Mouse (Mus musculus) thymus, adult 18-20 months (tissue): Measurements from ENCODE around the gene Rgs6.

Experiments
- DNase-seq, 2 experiments: peaks; one replicate each; pipeline ENCODE4 v3.0.0; 2022; ENCODE audit warnings: mixed read lengths in 2 of 2

Rgs6 gene

DNA sequence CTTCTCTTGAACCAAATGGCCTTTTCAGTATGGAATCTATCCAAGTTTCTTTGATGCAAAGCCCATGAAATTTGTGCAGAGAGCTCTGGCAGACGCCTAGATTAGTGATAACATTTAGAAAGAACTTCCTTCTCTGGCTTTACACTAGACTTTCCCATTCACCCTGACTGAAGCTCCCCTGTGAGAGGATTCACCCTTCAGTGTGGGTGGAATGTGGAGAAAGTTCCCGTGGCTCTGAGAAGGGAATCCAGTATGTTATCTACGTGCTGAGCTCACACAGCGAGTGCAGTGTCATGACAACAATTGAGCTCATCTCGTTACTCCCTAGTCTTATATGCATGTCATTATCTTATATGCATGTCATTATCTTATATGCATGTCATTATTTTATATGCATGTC, 61.9 kb downstream of the Rgs6 start:
- DNase-seq: no peak

DNA sequence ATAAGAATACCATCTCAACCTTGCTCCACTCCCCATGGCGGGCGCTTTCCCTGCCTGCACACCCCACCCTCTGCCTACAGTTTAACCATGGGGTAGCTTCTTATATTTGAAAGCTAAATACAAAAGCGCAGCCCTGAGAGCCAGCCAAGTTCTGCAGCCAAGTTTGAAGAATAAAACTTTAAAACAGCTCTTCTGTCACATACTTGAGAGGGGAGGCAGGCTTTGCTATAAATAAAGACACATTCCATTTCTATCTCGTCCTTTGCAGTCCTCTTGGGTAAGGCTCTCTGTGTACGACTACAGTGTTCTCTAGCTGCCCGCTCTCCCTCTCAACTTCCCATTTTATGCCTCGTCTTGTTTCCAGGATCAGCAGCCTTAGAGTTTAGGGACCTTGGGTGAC, 76.5 kb downstream of the Rgs6 start:
- DNase-seq: no peak

DNA sequence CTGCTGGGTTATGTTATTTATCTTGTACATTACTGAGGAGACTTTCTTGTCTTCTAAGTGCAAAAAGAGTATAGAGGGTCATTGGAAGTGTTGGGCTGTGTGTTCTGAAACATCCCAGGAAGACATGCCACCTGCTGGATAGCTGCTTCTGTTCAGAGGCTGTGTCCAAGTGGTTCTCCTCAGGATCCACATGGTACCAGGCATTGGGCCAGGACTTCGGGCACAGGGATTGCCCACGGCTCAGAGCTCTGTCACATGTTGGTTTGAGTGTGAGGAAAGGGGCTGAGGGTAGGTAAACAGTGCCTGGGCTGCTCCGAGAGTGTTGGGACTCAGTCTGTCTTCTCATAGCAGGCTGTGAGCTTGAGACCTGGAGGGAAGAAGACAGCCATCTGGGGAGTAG, 79.3 kb downstream of the Rgs6 start:
- DNase-seq: no peak

DNA sequence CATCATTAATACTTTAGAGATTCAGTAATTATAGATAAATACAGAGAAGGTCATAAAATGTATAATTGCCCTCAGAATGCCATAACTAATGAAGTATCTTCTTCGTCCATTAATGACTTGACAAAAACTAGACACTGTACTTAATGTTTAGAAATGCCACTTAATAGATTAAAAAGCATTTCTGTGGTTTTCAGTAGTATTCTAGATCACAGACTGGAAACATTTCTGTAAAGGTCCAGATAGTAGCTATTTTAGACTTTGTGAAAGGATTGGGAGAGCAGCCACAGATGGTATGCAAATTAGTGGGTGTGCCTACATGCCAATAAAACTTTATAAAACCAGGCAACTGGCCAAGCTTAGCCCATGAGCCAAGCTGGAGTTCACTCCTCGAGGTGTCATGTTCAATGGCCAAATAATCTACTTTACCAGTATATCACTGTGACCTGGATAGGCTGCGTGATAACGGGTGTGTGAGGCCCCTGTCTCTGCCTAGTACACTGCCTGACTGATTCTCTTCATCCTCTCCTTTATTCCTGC, 82.2 kb downstream of the Rgs6 start:
- no peak for DNase-seq

DNA sequence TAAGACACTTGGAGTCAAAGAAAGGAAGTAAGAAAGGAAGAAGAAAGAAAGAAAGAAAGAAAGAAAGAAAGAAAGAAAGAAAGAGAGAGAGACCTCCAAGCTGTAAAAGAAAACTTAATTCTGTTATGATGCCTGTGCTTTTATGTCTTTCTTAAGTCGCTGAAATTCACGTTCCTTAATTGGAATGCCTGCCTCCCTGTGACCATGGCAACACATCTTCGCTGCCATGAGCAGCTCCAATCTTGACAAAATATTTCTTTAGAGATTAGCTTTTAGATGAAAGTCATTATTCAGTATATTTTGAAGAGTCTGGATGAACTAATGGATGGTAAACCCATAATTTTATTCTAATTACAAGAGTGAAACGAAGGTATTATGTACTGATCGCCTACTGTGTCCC, 83.5 kb downstream of the Rgs6 start:
- DNase-seq: no peak

DNA sequence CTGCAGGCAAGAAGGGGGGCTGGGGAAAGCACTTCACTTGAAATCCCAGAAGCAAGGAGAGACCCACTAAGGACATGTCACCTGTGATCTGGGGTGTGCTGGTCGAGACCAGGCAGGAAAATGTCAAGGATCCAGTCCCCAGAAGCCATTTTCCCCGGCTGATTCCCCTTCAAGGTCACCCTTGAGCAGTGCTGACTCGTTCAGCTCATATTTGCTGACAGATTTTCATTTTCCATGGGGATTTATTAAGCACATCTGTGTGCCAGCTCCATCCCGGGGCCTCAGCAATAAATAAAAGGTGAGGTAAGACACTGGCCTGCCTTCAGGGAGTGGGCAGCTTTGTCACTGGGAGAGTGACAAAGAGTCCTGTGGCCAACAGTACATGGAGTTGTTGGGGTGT, 87.0 kb downstream of the Rgs6 start:
- no peak for DNase-seq

DNA sequence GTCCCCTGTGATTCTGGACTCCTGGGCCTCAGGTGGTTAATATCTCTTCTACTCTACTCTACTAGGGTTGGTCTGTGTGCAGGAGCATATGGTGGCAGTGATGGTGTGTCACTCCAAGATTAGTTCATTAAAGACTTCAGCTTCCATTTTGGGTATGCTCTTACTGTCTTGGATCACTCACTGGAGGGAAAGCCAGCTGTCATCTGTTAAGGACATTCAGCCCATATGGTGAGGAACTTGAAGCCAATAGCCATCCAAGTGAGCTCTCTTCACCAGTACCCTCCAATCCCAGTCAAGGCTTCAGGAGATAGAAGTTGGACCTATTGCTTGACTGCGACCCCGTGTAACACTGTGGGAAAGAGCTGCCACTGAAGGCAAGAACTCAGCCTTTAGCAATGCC, 98.9 kb downstream of the Rgs6 start:
- DNase-seq: no peak

DNA sequence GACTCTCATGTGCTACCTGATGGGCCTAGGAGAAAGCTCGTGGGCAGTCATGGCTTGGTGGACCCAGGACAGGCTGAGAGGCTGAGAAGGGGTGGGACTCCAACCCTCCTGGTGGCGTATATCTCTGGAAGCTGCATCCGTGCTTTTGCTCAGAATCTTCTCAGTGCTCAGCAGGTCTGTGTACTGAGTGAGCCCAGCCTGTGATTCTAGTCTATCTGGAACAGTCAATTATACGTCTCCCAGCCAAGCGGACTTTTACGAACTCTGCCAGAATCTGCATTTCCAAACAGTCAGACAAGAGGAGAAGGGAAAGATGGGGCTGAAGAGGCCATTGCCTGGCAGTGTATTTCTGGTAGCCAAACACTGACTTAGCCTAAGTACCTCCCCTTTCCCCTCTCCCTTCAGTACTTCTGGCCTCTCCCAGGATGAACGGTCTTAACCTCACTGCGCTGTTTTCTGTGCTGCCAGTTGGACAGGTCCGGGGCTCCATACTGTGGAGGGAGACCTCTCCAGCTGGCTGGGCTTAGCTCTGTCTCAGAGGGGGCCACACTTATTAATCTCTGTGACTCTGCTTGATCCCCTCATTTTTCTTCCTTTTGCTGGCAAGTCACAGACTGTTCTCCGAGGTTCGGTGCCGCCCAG, 110.9 kb downstream of the Rgs6 start:
- DNase-seq: no peak

DNA sequence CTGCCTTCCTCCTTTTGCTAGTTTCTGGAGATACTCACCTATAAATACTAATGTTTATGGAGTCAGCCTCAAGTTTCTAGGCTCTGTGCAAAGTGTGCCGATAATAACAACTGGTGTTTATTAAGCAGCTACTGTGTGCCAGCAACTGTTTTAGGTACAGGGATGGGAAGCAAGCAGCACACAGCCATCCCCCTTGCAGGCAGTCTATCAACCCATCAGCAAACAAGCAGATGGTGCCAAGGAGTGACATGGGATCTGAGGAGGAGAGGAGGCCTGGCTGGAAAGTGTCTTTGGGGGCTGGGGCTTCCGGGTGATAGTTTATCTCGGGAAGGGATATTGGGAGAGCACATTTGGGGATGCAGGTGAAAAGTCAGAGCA, 111.4 kb downstream of the Rgs6 start:
- DNase-seq: no peak

DNA sequence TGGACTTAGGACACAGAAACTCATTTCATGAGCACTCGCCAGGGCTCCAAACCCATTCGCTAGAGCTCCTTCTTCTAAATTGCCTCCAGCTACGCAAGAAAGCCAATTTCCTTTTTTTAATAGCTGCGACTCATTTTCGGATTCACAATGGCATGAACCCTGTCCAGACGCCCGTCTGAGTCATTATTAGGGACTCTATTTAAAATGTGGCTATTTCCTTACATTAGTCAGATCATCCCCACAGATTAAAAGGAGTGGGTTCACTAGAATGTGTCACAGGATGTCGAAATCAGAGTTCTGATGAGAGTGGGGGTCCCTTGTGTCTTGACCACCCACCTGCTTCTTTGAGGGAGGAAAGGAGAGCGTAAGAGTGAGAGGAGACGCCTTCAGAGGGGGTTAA, 112.1 kb downstream of the Rgs6 start:
- no peak for DNase-seq

DNA sequence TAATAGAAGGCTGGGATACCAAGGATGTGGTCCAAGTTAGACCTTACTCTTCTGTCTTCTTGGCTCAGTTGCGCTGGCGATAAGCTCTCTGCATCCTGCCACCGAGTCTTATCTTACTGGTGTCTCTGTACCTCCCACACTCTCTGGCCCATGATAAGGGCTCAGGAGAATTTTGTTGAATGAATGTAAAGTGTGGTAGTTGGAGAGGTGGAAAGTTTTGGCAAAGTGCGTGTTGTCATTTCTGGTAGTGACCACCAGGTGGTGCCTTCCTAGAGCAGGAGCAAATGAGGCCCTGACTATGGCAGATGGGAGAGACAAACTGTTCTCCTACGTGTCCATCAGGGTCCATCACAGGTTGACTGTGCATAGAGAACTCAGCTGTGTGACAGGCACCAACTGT, 112.7 kb downstream of the Rgs6 start:
- DNase-seq: no peak

DNA sequence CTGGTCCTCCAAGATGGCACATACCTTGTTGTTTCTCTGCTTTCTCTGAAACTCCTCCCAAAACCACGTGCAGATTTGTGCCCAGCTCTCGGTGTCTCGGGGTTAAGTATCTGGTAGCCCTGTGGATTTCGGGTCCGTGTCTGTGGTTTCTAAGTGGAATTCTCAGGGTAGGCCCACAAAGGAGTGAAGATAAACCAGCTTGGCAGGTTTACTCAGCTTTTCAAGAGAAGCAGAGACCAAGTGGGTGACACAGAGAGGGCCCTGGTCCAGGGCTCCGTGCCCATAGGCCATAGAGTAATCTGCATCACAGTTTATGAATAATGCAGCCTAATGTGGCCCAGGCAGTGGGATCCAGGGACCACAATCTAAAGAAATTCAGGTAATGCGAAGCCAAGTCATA, 113.3 kb downstream of the Rgs6 start:
- DNase-seq: no peak

DNA sequence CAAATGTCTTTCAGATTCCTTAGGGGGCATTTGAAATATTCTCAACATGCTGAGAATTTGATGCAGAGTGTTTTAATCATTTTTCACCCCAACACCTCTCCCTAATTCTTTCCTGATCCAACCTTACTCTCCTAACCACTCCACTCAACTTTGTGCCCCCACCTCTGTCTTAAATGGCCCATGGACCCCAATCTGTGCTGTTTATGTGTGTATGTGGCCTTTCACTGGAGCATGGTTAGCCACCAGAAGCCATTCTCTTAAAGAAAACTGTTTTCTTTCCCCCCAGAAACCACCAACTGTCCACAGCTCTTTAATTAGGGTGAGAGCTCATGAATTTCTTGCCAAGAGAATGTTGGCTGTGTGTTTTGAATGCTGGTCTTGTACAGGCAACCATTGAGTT, 122.3 kb downstream of the Rgs6 start:
- no peak for DNase-seq

DNA sequence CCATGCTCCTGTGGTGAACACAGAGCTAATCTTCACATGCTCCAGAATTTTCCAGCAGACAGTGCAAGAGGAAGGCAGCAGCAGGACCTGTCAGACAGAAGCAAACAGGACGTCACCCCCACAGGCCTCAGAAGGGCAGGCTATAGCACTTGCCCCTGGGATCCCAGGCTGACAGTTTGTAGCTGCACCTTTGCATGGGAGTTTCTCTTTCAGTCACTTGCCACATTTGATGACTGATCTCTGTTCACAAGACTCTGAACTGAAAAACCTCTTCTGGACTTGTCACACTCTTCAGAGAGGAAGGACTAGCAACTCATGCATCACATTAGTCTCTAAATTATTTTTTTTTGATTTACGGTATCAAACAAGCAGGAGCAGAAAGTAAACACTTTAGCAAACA, 126.2 kb downstream of the Rgs6 start:
- no peak for DNase-seq

DNA sequence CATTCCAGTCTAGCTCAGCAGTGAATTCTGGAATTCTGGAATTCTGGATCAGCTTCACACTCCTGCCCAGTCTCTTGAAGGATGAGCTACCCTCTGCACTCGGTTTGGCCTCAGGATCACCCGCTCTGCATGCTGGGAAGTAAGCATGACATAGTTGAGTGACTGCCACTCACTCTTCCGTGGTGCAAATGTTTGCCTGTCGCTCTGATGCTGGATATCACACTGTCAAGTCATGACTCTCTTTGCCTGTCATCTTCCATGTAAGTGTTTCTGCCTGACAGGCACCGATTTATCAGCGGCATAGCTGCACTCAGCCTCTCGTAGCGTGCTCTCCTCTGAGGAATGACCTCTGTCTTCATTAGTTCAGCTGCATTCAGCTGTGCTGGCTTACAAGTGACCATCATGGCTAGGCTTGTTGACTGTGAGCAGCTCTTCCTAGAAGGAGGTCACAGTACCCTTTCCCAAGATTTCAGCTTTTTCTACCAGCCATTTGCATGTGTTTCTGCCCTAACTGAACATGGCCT, 135.0 kb downstream of the Rgs6 start:
- DNase-seq: no peak

DNA sequence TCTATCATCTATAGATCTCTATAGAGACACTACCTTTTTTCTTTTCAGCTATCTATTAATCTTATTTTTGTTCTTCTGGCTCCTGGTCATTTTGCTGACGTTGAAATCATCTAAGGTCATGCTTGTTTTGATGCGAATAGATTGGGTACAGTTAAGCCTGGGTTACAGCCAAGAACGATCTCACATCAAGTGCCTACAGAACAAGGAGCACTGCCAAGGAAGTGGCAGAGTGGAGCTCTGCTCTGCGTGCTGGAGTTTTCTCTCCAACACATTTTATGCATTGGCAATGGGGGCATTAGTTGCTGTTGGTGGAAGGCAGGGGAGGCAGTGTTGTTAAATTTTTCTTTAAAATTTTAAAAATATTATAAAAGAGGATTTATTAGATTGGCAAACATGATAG, 138.2 kb downstream of the Rgs6 start:
- DNase-seq: no peak

DNA sequence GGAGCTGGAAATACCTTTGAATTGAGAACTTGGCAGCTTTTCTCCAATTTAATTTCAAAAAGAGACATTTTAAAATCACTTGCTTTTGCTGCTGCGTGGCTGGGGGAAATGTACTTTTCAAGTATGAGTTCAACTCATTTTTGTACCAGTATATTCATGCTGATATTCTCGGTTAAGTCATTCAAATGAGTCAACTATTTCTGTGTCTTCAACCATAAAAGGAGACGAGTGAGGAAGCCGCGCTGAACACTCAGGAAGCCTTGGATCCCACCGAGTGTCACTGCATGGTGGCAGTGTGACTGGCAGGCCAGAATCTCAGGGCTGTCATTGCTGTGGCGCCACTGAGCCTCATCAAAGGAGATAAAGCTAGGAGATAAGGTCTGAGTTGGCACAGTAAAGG, 143.5 kb downstream of the Rgs6 start:
- no peak for DNase-seq

DNA sequence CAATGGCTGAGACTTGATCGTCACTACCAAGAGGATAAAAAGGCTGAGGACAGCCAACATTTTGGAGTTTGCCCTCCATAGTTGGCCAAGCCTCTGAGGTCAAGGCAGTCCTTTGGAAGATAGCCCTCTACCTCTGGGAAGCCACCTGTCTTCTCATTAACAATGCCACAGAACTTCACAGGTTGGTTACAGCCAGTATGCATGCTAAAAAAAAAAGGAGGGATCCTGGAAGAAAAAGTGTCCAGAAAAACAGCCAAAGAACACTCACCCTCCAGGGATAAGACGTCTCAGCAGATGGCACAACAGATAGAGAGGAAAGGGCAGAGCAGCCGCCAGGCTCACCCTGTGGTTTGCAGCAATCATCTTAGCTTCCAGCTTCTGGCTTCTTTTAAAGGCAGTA, 154.9 kb downstream of the Rgs6 start:
- no peak for DNase-seq

DNA sequence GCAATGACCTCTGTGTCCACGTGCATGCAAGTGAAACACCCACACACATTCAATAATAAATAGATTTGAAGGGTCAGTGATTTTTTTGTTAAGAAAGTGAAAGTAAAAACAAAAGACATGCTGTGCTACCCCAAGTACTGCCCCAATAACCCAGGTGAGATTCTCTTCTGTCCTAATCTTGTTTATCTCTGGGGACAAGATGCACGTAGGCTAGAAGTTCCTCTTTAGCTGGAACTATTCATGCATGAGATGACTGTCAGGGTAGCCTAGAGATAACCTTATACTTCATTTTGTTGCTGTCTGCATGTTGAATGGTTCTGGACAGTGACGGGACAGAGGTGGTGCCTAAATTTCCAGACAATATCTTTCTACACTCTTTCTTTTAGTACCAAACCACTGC, 155.9 kb downstream of the Rgs6 start:
- DNase-seq: no peak

DNA sequence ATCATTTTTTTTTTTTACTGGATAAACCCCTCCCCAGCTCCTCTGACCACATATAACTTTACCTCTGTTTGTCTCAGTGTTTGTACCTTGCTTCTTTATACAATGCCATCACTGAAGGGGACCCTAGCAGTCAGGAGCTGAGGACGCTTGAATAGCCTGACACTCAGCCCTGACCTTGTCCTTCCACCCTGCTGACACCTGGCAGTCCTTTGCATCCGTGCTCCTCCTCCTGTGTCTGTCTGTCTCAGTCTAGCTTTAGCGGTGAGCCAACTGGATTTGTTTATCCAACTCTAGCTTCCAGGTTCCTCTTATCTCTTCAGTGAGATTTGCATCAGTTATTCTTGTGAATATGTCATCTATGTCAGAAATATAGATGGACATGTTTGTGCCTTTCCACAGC, 156.7 kb downstream of the Rgs6 start:
- no peak for DNase-seq

DNA sequence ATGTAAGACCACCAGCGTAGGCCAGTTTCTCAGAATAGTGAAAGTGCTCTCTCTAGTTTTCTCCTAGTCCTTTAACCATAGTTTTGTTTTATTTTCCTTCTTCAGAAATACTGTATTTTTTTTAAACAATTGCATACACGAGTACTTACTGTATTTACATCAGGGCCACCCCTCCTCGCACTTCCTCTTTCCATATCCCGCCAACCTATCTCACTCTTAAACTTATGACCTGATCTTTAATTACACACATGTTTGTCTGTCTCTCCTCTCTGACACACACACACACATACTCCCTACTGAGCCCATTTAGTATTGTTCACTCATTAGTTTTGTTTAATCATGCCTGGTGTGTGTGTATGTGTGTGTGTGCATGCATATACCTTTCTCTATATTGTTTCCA, 159.0 kb downstream of the Rgs6 start:
- no peak for DNase-seq

DNA sequence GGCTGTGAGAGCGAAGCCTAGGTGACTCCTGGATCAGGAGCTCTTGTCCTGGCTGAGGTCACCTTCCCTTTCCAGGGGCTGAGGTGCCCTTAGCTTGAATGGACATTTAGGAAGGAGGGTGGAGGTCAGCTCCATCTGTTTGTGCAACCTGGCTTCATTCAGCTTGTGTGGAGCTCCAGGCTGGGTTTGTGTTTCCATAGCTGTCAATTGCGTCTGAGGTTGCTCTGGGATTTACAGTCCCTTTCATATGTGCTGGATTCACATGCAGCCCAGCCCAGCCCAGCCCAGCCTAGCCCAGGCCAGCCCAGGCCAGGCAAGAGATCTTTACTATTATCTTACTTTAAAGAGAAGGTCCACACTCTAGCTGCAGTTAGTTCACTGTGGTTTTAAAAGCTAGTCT, 163.8 kb downstream of the Rgs6 start:
- DNase-seq: no peak

DNA sequence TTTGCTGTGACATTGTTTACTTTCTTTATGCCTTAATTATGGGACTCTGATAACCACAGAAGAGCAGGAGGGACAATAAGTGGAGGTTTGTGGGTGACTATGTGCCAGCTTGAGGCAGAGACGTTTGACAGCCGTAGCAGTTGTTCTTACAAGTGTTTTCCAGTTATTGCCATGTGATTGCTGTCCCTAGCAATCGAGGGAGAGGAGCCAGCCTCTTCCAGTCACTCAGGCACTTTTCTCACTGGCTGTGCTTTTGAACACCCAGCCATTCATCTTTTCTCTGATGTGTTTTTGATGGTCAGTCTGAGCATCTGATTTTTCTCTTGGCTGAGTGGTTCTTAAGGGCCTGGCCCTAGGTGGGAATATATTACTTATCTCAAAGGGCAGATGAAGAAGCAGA, 166.4 kb downstream of the Rgs6 start:
- DNase-seq: no peak

DNA sequence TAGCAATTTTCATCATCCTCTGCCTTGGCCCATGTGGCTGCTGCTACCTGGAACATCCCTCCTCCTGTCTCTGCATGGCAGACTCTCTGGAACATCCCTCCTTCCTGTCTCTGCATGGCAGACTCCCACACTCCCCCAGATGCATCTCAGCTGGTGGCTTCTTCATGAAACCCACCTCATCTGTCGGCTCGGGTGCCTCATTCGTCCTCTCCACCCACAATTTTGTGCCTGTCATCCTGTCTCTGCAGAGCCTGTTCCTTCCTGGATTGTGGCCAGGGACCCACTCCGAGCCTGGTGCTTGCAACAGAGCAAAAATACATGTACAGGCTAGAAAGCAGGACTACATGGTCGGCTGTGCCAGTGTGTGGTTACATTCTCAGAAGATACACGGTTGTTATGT, 168.7 kb downstream of the Rgs6 start:
- no peak for DNase-seq

DNA sequence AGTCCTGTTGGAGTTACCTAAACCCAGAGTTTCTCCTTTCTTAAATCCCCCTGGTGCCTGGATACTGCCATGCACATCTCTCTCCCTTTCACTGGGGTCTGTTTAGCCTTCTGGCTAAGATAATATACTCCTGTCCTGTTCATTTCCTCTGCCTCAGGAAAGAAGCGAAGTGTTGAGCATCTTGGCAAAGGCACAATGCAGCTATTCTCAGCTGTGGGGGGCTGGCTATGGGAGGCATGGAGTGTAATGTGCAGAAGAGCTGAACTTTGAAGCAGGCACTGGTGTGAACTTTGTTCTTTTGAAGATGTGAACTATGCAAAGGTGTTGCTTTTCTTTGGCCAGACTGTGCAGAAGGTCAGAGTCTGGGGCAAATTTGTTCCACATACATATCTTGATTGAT, 169.3 kb downstream of the Rgs6 start:
- no peak for DNase-seq
